Mouse (Mus musculus) cerebellum, adult 9-10 months (tissue): ENCODE data around the gene Bcat2.
A peak's percentile ranks its signal among the peaks of the same experiment; 100 is the strongest.

Experiments
- DNase-seq: peaks from one replicate; pipeline ENCODE4 v3.0.0; 2022

The Bcat2 gene

DNA sequence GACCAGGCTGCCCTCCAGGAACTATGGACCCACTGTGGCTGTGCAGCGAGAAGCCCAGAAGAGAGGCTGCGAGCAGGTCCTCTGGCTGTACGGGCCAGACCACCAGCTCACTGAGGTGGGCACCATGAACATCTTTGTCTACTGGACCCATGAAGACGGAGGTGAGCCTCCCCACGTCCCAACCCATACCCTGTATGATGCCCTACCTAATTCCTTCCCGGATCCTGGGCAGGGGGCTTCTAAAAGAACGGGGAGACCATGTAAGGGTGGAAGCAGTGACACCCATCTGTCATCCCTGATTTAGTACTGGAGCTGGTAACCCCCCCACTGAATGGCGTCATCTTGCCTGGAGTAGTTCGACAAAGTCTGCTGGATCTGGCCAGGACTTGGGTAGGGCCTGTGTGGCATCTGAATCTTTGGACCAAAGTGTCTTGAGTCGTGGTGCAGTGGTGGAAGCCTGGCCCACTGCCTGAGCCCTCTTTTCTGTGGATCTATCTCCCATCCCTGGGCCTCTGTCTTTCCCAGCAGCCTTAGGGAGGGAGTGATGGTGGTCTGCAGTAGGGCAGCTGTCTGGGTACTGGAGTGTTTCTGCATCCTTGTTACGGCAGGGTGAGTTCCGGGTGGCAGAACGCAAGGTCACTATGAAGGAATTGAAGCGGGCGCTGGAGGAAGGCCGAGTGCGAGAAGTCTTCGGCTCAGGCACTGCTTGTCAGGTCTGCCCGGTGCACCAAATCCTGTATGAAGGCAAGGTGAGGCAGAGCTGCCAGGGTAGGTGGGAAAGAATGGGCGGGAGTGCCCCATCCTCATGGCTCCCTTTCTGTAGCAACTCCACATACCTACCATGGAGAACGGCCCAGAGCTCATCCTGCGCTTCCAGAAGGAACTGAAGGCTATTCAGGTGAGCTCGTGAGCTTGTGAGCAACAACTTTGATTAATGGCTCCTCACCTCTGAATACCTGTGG lies 18.0 kb downstream of the Bcat2 start:
- DNase-seq: peak; percentile 58

DNA sequence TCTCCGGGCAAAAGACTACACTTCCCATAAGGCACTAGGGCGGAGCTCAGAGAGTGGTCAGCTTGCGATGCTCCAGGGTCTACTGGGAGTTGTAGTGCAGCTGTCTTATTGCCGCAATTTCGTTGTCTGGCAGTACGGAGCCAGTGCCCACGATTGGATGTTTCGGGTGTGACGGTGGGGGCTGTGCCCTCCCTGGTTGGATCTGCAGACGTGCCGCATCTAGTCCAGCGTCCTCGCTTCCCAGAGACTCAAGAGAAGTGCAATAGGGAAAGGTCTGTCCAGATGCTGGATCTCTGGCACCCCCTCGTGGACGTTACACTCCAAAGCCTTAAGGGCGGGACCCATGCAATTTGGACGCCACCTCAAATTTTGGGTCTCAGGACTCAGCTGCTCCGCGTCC lies 19.2 kb downstream of the Bcat2 start:
- peak; percentile 98 for DNase-seq

DNA sequence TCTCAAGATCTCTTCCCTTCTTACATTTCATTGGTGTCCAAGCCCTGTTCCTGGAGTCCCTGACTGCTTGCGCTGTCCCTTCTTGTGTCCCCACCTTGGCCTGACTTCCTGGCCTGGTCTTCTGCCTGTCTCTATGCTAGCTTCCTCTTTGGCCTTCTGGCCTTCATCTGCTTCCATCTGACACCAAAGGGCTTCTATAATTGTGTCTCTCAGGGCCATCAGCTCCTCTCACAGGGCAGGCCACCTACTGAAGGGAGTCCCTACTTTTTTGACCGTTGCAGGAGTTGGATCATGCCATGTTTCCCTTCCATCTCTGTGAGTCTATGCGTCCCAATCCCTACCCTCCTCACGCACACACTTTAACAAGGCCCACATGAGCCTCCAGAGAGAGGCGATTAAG lies 19.9 kb downstream of the Bcat2 start:
- peak; percentile 54 for DNase-seq

DNA sequence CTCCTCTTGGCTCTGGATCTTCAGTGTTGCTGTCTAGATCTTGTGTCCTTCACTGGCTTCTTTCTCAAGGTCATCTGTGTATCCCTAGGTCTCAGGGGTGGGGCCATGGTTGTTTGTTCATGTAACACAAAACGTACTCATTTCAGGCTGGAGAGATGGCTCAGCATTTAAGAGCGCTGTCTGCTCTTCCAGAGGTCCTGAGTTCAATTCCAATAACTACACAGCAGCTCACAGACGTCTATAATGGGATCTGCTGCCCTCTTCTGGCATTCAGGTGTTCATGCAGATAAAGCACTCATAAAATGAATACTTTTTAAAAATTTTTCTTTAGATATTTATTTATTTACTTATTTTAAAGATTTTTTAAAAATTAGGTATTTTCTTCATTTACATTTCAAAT lies 20.9 kb downstream of the Bcat2 start:
- peak; percentile 46 for DNase-seq

DNA sequence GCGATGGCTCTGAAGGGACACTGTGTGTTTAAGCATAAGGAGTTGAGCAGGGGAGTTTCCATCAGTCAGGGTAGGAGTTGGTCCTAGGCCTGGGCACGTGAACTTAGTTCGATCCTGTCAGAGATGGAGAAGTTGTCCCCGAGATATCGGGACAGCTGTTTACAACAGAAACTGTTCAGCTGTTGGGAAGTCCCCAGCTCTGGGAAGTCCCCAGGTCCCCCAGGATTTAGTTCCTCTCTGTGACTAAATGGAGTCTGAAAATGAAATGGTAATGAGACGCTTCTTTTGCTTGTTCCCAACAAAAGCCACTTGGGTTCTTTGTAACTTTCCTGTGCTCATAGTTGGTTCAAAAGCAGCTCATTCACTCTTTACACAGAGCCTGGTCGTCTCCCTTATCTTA lies 21.9 kb downstream of the Bcat2 start:
- no peak for DNase-seq

DNA sequence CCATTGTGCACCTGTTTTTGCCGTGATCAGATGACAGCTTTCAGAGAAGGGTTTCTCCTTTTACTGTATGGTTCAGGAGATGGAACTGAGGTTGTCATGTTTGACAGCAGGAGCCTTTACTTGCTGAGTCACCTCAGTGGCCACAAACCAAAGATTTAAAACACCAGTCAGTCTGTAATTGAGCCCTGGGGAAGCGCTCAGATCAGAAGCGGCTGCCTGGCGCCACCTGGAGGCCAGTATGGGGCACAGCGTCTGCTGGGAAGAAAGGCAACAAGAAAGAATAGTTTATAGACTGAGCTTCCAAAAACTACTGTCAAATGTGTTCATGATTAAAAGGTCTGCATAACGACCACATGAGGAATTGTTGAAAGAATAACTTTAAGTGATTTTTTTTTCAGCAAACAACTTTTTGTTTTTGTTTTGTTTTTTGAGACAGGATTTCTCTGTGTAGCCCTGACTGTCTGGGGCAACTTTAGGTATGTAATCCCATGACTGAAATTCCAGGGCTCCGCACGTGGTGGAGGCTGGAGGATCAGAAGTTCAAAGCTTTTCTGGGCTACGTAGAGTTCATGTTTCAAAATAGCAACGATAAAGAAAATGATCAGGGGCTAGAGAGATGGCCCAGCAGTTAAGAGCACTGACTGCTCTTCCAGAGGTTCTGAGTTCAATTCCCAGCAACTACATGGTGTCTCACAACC lies 23.3 kb downstream of the Bcat2 start:
- DNase-seq: peak; percentile 81

DNA sequence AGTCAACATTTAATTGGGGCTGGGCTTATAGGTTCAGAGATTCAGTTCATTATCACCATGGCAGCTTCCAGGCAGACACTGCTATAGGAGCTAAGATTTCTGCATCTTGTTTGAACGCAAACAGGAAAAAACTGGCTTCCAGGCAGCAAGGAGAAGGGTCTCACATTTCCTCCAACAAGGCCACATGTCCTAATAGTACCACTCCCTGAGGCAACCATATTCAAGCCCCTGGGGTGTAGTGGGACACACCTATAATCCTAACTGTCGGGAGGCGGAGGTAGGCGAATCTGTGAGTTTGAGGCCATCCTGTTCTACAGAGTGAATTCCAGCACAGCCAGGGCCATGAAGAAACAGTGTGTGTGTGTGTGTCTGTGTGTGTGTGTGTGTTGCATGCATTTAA lies 25.2 kb downstream of the Bcat2 start:
- no peak for DNase-seq

DNA sequence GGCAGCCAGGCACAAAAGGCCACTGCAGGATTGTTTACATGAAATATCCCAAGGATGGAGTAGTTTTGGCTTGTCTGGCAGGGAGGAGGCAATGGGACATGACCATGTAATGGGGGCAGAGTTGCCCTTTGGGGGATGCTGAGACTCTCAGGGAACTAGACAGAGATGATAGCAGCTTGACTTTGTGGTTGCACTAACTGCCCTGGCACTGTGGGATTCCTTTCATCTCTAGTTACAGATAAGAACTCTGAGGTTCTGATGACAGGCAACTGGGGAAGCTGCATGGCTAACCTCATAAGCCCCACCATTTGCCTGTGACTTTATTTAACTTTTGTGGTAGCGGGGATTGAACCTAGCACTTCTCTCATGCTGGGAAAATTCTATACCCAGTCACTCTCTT lies 26.2 kb downstream of the Bcat2 start:
- DNase-seq: no peak

DNA sequence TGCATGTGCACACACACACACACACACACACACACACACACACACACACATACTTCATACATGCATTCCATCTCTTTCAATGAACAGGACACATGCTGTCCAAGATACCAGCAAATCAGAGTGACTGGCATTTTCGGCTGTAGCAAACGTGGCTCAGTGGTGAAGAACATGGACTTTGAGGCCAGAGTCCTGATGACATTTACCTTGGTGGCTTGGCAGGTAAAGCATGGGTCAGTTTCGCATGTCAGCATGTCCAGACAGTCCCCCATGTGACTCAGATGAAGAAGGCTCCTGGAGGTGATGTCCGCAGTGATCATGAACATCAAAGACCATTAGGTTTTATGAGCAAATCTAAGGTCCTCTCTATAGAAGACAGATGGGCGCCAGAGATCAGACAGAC lies 27.1 kb downstream of the Bcat2 start:
- no peak for DNase-seq

DNA sequence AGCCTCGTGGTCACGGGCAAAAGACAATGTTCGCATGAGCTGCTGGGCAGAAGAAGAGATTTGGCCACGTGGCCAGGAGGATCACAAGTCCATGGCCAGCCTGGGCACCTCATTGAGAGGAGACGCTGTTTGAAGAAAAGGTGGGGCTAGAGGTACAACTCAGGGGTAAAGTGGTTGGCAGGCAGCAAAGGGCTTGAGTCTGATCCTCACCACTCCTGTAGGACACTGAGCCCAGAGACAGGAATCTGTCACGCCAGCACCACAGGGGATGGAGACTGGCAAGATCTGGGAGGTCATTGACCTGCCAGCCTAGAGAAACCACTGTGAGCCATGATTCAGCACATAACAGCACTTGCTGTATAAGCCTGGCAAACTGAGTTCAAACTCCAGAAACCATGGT lies 27.6 kb downstream of the Bcat2 start:
- no peak for DNase-seq

DNA sequence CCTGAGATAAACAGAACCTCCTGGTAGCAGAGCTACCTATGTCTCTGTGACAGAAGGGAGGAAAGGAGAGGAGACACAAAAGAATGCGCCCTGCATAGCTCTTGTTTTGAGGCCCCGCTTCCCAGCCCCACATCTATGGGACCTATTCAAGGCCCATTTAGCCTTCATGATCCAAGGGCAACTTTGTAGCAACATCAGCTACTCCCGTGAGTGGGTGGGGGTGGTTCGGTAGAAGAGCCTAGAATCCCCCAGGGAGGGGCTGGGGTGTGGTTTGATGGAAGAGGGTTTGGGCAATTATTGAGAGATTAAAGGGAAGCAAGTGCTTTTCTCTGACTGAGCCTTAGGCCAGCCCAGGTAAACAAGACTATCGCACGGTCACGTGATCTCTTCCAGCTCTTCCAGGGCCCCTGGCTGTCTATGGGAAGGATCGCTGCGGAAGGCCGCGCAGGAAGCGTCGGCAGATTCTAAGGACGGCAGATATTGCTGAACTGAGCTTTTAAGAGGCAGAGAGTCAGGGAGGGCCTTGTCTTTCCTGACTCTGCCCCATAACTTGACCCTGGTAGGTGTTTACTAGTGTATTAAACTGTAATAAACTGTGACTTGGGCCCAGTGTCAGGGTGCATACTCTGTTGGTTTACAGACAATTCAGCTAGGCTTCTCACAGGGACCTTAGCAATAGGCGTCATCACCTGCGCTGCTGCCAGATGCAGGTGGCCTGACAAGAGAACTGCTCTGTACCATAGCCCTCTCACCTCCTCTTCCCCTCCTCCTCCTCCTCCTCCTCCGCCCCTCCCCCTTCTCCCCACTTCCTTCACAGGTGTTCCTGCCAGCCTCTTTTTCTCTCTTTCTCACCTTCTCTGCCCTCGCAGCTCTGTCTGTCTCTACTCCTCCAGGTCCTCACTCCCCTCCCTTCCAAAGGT lies 29.3 kb downstream of the Bcat2 start:
- no peak for DNase-seq

DNA sequence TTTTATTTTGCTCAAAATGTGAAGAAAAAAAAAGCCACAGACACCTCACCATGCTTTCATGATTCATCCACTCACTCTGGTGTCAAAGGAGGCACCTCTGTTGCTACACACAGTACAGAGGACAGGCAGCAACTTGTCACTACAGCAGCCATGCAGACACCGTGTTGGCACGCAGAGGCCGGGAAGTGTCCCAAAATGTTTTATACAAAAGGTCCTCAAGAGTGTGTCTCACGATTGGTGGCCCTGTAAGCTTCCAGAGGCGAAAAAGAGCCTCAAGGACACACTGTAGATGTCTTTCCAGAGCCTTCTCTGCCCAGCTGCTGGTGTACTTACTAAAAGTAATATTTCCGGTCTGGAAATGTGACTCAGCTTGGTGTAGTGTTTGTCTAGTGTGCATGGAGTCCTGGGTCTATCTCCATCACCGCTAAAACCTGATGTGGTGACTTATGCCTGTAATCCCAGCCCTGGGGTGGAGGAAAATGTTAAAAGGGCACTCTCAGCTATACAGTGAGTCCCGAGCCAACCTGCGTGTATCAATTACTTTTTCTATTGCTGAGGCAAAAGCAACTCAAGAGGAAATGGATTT lies 35.8 kb downstream of the Bcat2 start:
- DNase-seq: no peak

DNA sequence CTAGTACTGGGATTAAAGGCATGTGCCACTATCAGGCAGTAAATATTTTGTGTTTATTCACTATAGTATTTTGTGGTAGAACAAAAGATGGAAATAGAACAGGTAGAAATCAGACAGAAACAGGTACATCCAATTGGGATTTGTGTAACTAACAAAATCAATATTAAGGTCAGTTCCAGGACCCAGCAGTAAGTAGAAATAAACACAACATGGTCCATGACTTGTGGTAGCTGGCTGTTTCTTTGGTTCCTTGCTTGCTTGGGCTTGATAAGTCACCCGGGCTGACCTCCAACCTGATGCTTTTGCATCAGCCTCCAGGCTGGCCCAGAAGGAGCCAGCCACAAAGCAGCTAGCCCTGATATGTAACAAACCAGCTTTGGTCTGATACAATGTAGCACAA lies 39.6 kb downstream of the Bcat2 start:
- DNase-seq: no peak

DNA sequence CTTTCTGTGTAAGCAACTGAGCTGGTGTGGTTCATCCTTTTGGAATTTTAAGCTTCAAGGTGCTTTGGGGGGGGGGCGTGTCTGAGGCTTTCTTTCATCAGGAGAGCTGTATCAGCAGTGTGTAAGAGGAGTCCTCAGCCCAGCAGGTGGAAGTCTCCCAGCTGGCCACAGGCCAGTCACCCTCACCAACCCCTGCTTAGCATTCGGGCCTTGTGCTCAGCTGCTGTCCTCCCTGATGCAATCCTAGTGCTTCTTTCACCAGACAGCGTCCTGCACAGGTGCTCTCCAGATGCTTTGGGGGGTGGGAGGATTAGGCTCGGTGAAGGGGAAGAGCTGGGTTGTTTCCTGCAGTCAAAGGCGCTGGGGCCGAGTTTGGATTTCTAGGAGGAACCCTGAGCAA lies 46.3 kb downstream of the Bcat2 start:
- DNase-seq: no peak

DNA sequence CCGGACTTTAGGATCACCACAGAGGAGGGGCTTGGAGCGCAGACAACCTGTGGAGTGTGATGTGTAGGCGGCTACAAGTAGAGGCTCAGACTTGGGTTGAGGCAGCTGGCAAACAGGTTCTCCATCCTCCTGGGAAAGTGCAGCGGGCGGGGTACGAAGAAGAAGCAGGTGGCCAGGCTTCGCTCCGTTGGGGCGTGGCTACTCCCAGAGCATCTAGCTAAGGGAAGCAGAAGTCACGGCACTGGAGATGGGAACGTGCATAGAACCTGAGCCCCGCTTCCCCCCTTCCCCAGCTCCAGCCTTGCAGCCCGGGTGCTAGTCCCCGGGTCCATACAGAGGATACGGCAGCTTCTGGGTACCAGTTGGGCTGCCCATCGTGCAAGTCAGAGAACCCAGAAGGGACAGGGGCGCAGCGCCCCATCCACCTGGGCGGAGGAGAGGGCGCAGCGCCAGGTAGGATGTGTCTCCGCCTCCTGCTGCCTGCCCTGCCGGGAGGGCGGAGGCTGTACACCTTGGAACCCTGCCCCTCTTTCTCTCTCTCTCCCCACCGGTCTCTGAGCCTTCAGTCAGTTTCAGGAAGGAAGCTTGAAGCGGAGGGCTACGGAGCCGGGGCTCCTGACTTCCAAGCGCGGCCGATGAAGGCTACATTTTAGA lies 47.2 kb downstream of the Bcat2 start, which contains the start of gene Fut1:
TSS of gene Fut1 (plus strand) at position 248 of the 654 bp plus-strand sequence.
- no peak for DNase-seq

DNA sequence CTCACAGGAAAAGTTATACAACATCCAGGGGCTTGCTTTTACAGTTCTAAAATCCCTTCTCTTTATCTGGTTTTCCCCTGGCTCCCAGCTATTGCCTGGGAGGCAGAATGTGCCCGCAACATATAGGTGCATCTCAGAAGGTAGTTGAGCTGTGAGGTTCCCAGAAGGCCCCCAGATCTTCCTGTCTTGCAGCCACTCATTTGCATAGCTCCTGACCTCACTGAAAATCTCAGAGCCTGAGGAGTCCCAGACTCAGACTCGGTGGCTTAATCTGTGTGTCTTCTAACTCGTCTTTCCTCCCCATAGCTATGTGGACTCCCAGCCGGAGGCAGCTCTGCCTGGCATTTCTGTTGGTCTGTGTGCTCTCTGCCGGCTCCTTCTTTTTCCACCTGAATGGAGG lies 48.4 kb downstream of the Bcat2 start:
- DNase-seq: no peak

DNA sequence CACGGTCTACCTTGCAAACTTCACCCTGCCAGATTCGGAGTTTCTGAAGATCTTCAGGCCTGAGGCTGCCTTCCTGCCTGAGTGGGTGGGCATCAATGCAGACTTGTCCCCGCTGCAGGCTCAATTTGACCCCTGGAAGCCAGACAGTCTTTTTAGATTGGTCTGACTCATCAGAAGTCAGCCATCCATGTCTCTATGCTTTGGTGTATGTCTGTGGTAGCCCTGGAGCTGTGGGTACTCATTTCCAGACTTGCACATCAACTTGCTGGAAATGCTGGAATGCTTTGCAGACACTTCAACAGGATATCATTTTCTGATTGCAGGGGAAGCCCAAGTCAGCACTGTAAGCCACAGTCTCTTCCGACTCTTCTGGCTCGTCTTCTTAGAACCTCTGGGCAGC lies 49.6 kb downstream of the Bcat2 start:
- no peak for DNase-seq

DNA sequence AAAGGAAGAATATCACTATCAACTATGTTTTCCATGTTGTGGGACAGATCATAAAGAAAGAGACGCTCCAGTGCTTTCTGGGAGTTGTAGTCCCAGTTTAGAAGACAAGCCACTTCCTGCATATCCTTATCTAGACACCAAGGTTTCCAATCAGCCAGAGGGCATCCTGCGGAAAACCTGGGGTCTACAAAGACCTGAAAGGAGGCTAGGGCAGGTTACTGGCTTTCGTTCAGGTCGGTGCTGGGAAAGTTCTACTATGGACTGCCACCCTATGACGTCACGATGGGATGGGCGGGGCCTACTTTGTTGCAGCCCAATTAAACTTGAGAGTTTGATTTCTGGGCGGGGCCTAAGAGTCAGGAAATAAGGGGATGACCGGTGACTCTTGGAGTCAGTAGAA lies 51.5 kb downstream of the Bcat2 start, which contains the start of gene Izumo1:
TSS of gene Izumo1 (plus strand) at position 369 of the 400 bp plus-strand sequence.
- DNase-seq: no peak

DNA sequence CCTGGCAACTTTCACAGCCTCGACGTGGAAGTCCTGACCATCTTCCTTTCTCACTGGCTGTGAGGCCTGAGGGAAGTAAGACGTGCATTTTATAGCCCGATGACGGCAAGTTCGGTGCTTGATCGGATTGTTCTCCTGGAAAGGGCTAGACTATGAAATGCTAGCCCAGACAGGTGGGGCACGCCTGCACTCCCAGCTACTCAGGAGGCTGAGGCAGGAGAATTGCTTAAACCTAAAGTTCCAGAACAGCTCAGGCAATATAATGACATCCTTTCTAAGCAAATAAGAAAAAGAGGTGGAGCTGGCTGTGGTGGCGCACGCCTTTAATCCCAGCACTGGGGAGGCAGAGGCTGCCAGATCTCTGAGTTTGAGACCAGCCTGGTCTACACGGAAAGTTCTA lies 53.6 kb downstream of the Bcat2 start:
- DNase-seq: no peak

DNA sequence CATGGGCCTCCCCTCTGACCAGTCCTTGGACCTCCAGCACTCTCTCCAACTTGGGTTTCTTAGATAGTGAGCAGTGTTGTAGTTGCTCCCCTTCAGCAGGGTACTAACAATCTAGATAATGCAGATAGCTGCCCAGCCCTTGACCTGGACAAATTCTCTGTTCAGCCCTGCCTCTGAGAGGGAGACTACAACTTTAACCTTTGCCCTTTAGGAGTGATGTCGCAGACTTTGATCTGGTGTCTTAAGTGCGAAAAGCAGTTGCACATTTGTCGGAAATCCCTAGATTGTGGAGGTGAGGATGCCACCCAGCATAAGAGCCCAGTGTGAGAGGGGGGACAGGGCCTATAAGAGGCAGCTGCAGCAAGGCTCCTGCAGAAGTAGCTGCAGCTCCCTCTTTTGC lies 54.8 kb downstream of the Bcat2 start:
- DNase-seq: no peak

DNA sequence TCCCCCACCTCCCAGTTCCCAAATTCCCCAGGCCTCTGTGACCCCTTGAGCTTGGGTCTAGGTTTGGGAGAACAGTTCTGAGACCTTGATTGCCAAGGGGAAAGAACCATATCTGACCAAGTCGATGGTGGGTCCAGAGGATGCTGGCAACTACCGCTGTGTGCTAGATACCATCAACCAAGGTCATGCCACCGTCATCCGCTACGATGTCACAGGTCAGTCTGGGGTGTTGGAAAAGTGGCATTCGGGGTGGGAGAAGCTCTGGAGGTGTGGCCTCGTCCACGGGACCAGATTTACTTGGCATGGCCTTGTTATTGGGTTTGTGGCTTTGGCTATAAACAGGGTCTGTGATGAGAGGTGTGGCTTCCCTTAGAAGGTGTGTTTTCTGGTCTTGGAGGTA lies 55.5 kb downstream of the Bcat2 start:
- no peak for DNase-seq

DNA sequence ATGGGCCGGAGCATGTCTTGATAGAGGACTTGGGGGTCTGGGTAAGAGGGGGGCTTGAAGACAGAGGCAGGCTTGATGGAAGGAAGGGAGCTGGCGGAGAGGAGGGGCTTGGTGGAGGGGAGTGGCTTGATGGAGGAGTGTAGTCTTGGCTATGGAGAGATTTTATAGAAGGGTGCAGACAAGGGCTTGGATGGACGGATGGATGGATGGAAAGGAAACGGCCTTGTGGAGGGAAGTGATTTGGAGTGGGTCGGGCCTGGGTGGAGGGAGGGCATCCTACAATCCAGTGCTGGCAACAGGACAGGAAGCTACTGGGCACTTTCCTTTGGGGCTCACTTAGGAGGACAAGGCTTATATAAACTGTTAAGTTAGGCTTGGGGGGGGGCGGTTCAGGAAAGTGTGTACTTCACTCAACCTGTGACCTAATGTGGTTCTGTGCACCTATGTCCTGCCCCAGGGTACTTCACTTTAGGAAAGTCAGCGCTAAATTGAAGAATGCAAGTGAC lies 56.7 kb downstream of the Bcat2 start:
- no peak for DNase-seq
